21 mouse cellular contexts compared by ENCODE assay signal in the genomic region with DNA sequence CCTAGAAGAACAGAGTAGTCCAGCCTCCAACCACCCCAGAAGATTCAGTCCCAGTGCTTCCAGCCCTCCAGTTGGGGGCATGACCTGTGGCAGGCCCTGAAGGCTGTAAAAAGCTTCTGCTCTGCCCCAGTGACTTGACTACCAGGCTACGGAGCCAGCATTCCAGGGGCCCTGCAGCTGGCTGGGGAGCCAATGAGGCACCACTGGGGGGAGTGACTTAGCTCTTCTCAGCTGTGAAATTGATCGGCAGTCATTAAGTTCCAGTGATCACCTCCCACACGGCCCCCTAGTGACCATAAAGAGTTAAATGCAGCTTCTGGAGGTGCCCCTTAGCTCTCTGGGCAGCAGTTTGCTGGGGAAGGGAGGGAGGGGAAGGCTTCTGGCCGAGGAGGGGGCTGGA.
DNase-seq lines count a peak whose midpoint lies in the region; ATAC-seq and TF ChIP-seq lines count a peak whose summit lies in the region.
"Had no signal": no experiment of that assay in that cellular context is flagged by ENCODE, and none has a peak within 500 bp of the region (broad histone marks: within the 10 kb centered on the region; RNA-seq: fewer than 3 reads in every experiment).

No protein-coding gene starts in this region.

- no peak for TF ChIP-seq CTCF in hindbrain, postnatal 0 days (IDR thresholded peaks at IDR 0.05; ENCODE audit: low read depth)

- H3K4me2 ChIP-seq in hindbrain, embryonic 11.5 days (replicated peaks; ENCODE audit: low read depth, low read length) = no peak overlapping the region
- H3K4me2 ChIP-seq in hindbrain, postnatal 0 days (ENCODE audit: low read depth, low read length) = no peak overlapping the region
- H3K4me2 ChIP-seq in neural tube, embryonic 15.5 days = no peak overlapping the region
- H3K4me2 ChIP-seq: forebrain, embryonic 13.5 days; heart, embryonic 15.5 days; limb, embryonic 13.5 days; stomach, embryonic 15.5 days had no signal

- H3K27me3 ChIP-seq in hindbrain, embryonic 11.5 days (ENCODE audit: control insufficient read depth, insufficient read depth, low read length) = no peaks in the 10 kb centered on the region
- no peaks in the 10 kb centered on the region for H3K27me3 ChIP-seq in hindbrain, postnatal 0 days (ENCODE audit: insufficient read depth, low read length)
- H3K27me3 ChIP-seq in neural tube, embryonic 15.5 days (replicated peaks) = no peaks in the 10 kb centered on the region
- H3K27me3 ChIP-seq in limb, embryonic 10.5 days (ENCODE audit: low read depth, poor library complexity, severe bottlenecking) = no peaks in the 10 kb centered on the region
- H3K27me3 ChIP-seq: forebrain, embryonic 13.5 days; heart, embryonic 15.5 days; megakaryocyte, embryonic 14.5 days; stomach, embryonic 15.5 days had no signal

- H3K36me3 ChIP-seq in hindbrain, embryonic 11.5 days (ENCODE audit: control insufficient read depth, insufficient read depth, low read length) = no peaks in the 10 kb centered on the region
- H3K36me3 ChIP-seq in hindbrain, postnatal 0 days (ENCODE audit: insufficient read depth, low read length) = no peaks in the 10 kb centered on the region
- no peaks in the 10 kb centered on the region for H3K36me3 ChIP-seq in neural tube, embryonic 15.5 days
- H3K36me3 ChIP-seq in limb, embryonic 10.5 days = no peaks in the 10 kb centered on the region
- H3K36me3 ChIP-seq: heart, embryonic 15.5 days; limb, embryonic 13.5 days; stomach, embryonic 15.5 days had no signal

- WGBS in hindbrain, embryonic 11.5 days = 0% methylated on average over 4 of the region's 4 CpGs
- 14% methylated on average over 4 of the region's 4 CpGs for WGBS in hindbrain, postnatal 0 days
- 3% methylated on average over 4 of the region's 4 CpGs for WGBS in neural tube, embryonic 15.5 days
- under 1% methylated on average over 4 of the region's 4 CpGs for WGBS in limb, embryonic 10.5 days

- H3K4me1 ChIP-seq in hindbrain, embryonic 11.5 days (replicated peaks; ENCODE audit: control insufficient read depth, insufficient read depth, low read length) = no peaks in the 10 kb centered on the region
- H3K4me1 ChIP-seq in hindbrain, postnatal 0 days (ENCODE audit: insufficient read depth, low read length) = no peaks in the 10 kb centered on the region
- H3K4me1 ChIP-seq in neural tube, embryonic 15.5 days = peaks cover 16% of the 10 kb centered on the region
- H3K4me1 ChIP-seq in limb, embryonic 10.5 days = peaks cover 13% of the 10 kb centered on the region
- H3K4me1 ChIP-seq: heart, embryonic 15.5 days; megakaryocyte, embryonic 14.5 days; stomach, embryonic 15.5 days had no signal

- H3K9ac ChIP-seq in hindbrain, embryonic 11.5 days (ENCODE audit: low read depth, low read length) = no peak overlapping the region
- H3K9ac ChIP-seq in hindbrain, postnatal 0 days (replicated peaks; ENCODE audit: low read length) = no peak overlapping the region
- H3K9ac ChIP-seq in neural tube, embryonic 15.5 days (replicated peaks) = no peak overlapping the region
- H3K9ac ChIP-seq: forebrain, embryonic 13.5 days; heart, embryonic 15.5 days; limb, embryonic 13.5 days; liver, embryonic 14.5 days; stomach, embryonic 15.5 days had no signal

- H3K27ac ChIP-seq in hindbrain, embryonic 11.5 days (ENCODE audit: low read depth, low read length) = no peak overlapping the region
- no peak overlapping the region for H3K27ac ChIP-seq in hindbrain, postnatal 0 days
- H3K27ac ChIP-seq in neural tube, embryonic 15.5 days (replicated peaks) = no peak overlapping the region
- H3K27ac ChIP-seq in limb, embryonic 10.5 days = peak overlapping the region; percentile 20; the same call in 1 of the 2 replicates
- H3K27ac ChIP-seq: forebrain, embryonic 13.5 days; gastrocnemius, adult 2 months; heart, embryonic 15.5 days; limb, embryonic 13.5 days; liver, embryonic 14.5 days; stomach, embryonic 15.5 days had no signal

- no peak for ATAC-seq in hindbrain, embryonic 11.5 days (ENCODE audit: low FRiP score)
- no peak; the same call in 1 of the 2 replicates for ATAC-seq in hindbrain, postnatal 0 days
- no peak for ATAC-seq in neural tube, embryonic 15.5 days (ENCODE audit: low FRiP score)
- ATAC-seq: forebrain, embryonic 13.5 days; lung, postnatal 0 days; Patski had no signal

- DNase-seq in hindbrain, embryonic 11.5 days (ENCODE audit: low spot score) = peak; percentile 40
- DNase-seq in hindbrain, postnatal 0 days (ENCODE audit: low spot score) = no peak
- DNase-seq in neural tube, embryonic 10.5 days (ENCODE audit: extremely low spot score, low spot score) = peak; percentile 19
- peak; percentile 41 for DNase-seq in limb, embryonic 10.5 days (ENCODE audit: low spot score)
- DNase-seq in retina, postnatal 1 day = peak; percentile 34
- no peak for DNase-seq in testis, postnatal 14 days (ENCODE audit: low spot score)
- no peak for DNase-seq in gastrocnemius, adult 8-10 months (ENCODE audit: low spot score in 2 of 2)
- DNase-seq: cerebellum, adult 8-10 months; gastrocnemius, adult 2 months; heart, adult 18-20 months; layer of hippocampus, postnatal 36 days; spleen, adult 18-20 months had no signal

- H3K9me3 ChIP-seq in hindbrain, embryonic 11.5 days (ENCODE audit: control insufficient read depth, low read length) = no peaks in the 10 kb centered on the region
- H3K9me3 ChIP-seq in hindbrain, postnatal 0 days (ENCODE audit: low read length) = no peaks in the 10 kb centered on the region
- H3K9me3 ChIP-seq in neural tube, embryonic 15.5 days (replicated peaks) = no peaks in the 10 kb centered on the region
- no peaks in the 10 kb centered on the region for H3K9me3 ChIP-seq in limb, embryonic 10.5 days (replicated peaks)
- H3K9me3 ChIP-seq: forebrain, embryonic 13.5 days; heart, embryonic 15.5 days; limb, embryonic 13.5 days; stomach, embryonic 15.5 days had no signal

- H3K4me3 ChIP-seq in hindbrain, embryonic 11.5 days (ENCODE audit: low read depth, low read length) = no peak overlapping the region
- no peak overlapping the region for H3K4me3 ChIP-seq in hindbrain, postnatal 0 days (ENCODE audit: low read length)
- no peak overlapping the region for H3K4me3 ChIP-seq in neural tube, embryonic 15.5 days (replicated peaks)
- no peak overlapping the region for H3K4me3 ChIP-seq in limb, embryonic 10.5 days
- H3K4me3 ChIP-seq: forebrain, embryonic 13.5 days; gastrocnemius, adult 2 months; heart, embryonic 15.5 days; limb, embryonic 13.5 days; megakaryocyte, embryonic 14.5 days; stomach, embryonic 15.5 days had no signal

Comparison
In these comparisons a context has a peak if more than half of its experiments do, and no peak if none do; other contexts are left out.
1. DNase-seq: peak in hindbrain, embryonic 11.5 days (single experiment), neural tube, embryonic 10.5 days (single experiment), limb, embryonic 10.5 days (single experiment) and retina, postnatal 1 day (single experiment); none in hindbrain, postnatal 0 days (single experiment), testis, postnatal 14 days (single experiment) and gastrocnemius, adult 8-10 months (0 of 2).